Mouse (Mus musculus): ENCODE results near the gene E030025P04Rik. TPM values are rescaled to one million over a fixed set of nuclear protein-coding genes. Genes with fewer than 3 reads are reported as not detected.

Gene E030025P04Rik
- polyA plus RNA-seq, 1 experiment from 2014 or later = not detected

Other genes starting within 250 kb of the E030025P04Rik start
- gene Axin2, start 224.0 kb downstream of the E030025P04Rik start, polyA plus RNA-seq (2014; fragmentation: Nextera tagmentation; extraction: Ambion mirVana) = 20.9 and 23.9 TPM in 2 replicates
- gene Rgs9, start 153.8 kb upstream of the E030025P04Rik start, polyA plus RNA-seq (2014; fragmentation: Nextera tagmentation; extraction: Ambion mirVana) = 1.4 and 1.6 TPM in 2 replicates
- gene Gna13, start 218.5 kb upstream of the E030025P04Rik start, polyA plus RNA-seq (2014; fragmentation: Nextera tagmentation; extraction: Ambion mirVana) = 23.2 and 24.2 TPM in 2 replicates